Mouse (Mus musculus): Measurements from ENCODE around the gene Tmem185b.

The Tmem185b gene

DNA sequence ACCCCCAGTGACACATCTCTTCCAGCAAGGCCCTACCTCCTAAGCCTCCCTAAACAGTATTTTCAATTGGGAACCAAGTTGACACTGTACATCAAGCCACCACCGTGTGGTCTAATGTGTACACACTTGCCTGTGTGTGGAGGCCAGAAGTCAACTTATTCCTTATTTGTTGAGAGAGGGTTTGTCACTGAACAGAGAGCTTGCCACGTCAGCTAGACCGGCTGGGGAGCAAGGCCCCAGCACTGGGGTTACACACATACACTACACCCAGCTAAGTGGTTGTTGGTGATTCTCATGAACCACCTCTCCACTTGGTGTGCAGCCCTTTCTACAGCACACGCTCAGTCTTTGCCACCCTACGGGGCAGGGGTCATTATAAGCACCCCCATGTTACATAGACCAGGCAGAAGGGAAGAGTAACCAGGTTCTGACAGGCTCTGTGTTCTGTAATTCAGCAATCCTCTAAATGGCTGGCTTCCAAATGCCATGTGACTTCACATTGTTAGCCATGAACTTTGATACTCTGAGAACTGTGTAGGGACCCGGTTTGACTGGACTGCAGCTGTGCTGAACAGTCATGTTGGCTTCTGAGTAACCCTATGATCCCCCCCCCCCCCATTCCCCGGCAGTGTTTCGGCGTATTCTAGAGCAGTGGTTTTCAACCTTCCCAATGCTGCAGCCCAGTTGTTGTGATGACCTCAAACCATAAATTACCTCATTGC lies 15.0 kb downstream of the Tmem185b start:
- DNase-seq, result peak; percentile 70

DNA sequence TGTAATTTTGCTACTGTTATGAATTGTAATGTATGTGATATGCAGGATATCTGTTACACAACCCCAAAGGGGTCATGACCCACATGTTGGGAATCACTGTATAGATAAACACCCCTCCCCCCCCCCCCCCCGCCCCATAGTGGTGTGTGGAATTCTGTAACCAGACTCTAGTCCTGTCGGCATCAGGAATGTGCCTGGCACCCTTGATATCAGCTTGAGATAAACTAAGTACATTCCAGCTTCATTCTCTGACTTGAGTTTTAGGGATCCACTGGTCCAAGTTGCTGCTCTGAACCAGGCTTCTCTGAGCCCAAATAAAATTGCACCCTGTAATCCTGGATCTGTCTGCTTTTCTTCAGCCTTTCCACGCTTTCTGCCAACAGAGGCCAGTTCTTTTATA lies 15.6 kb downstream of the Tmem185b start:
- DNase-seq, result no peak

DNA sequence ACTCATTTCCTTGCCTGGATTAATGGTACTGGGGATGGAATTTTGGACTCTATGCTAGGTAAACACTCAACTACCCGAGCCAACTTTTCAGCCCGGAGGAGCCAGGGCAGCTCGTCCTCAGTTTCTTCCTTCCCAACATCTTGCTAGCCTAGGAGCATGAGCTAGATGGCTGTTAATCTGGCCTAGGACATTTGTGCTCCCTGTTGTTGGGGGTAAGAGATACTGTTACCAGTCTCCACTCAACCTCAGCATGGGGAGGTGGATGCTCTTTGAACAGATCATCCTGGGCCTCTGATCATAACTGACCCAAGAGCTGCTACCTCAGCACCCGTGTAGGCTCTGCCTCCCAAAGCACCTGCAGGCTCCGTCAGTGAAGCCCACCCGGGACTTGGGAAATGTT lies 17.4 kb downstream of the Tmem185b start:
- no peak for DNase-seq

DNA sequence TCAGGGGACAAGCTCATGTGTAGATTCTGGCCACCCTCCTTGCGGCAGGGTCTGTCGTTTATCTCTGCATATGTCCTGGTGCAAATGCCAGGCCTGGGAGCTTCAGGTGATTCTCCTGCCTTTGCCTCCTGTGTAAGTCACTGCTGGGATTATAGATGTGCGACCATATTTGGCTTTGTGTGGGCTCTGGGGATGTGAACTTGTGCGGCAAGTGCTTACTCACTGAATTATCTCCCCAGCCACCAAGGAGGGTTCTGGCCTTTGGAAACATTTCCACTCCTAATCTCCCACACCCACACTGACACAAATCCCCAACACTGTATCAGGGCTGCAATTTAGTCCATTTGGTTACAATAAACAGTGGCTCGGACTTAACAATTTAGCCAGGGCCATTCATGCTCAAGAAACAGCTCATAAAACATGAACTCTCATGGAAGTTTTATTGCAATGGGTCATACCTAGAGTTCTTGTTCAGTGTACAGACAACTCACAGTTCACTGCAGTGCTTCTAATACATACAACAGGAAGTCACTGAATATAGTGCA lies 18.7 kb downstream of the Tmem185b start:
- DNase-seq, result no peak

DNA sequence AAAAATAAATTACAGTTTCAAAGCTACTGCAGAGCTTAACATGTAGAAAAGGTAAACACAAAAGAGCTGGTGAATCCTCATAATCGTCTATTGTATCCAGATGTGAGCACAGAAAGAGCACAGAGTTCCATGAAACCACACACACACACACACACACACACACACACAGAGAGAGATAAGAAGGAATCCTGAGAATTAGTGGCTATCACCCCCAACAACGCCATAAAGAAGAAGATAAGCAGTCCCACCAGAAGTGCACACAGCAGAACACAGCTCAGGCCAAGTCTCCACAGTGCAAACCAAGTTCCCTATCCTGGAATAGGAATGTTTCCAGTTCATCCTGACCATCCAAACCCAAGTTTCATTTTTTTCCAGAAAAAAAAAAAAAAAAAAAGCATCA lies 19.2 kb downstream of the Tmem185b start:
- DNase-seq, result no peak

DNA sequence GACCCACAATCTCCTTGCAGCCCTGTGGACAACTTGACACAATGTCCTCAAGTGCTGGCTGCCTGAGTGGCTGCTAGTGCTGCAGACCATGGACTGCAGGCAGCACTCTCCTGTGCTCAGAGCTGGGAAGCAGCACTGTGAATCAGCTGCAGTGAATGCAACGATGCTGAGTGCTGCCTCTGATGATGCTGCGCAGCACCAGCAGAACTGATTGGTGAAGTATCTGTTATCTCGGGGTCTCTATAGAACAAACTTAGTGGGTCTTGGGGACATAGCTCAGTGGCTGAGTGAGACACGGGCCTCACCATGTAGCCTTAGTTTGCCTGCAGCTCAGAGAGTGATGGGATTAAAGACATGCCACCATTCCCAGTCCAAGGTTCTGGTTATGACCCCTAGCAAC lies 19.7 kb downstream of the Tmem185b start:
- no peak for DNase-seq

DNA sequence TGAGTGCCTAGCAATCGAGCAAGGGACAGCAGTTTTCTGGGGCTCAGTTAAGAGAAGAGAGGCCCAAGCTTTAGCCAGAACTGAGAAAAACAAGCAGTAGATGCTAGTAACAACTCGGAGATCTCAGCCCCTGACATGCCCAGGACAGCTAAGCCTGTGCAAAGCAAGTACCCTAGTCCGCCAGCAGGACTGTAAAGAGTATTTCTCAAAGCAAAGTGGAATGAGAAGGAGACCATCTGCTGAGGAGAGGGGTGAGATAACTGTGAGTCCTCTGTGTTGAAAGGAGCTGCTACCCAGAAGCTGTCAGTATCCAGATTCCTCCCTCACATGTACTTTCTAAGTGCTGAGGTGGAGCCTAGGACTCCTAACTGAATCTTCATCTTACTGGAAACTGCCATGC lies 20.5 kb downstream of the Tmem185b start:
- no peak for DNase-seq

DNA sequence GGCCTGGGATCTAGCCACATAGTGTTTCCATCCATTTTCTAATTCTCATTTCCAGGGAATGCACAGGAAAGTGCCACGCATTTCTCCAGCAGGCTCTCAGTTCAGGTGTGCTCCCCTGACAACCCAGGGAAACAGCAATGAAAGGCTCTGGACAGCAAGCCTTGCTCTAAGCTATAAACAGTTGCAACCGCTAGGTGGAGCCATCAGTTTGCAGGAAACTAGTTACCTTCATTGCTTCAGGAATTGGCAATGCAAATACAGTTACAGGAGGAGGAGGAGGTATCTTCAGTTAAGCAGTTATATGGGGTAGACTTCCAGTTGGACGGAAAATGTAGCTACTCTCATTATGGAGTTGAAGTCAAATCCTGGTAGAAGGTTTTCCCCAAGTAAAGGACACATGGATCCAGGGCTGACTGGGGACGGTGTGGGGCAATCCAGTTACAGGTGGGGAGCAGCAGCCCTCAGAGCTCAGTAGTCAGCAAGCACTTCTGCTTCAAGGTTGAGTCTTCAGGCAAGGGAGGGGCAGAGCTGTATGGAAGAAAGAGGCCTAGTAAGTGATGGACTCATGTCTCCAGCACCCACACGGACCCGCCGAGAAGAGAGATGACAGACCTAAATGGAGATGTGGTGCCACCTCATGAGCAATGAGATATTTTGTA lies 22.8 kb downstream of the Tmem185b start:
- peak; percentile 93 for DNase-seq

DNA sequence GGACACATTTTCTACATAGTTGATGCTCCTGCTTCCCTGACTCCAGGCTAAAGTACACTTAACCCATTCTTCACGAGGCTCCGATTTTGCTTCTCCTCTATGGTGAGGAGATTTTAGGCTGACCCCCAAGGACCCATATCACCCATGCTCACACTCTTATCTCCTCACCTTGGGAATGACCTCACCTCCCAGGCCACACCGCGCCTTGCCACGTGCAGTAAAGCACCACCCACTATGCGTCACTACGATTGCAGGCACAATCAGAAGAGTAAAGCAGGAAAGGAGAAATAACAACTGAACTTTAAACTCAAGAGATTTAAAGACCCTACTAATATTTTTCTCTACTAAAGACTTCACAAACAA lies 23.3 kb downstream of the Tmem185b start:
- DNase-seq, result no peak

DNA sequence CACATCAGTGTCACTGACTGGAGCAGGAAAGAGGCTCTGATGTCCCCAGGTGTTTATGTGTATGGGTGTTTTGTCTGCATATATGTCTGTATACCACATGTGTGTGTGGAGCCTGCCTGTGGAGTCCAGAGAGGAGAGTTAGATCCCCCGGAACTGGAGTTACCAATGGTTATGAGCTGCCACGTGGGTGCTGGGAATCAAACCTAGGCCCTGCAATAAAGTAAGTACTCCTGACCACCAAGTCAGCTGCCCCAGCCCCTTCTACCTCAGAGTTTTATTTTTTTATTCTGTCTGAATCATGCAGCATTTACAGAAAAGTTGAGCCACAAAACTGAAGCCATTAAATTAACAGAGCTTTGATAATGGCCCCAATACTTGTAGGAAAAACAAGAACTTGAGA lies 24.1 kb downstream of the Tmem185b start:
- DNase-seq, result no peak

DNA sequence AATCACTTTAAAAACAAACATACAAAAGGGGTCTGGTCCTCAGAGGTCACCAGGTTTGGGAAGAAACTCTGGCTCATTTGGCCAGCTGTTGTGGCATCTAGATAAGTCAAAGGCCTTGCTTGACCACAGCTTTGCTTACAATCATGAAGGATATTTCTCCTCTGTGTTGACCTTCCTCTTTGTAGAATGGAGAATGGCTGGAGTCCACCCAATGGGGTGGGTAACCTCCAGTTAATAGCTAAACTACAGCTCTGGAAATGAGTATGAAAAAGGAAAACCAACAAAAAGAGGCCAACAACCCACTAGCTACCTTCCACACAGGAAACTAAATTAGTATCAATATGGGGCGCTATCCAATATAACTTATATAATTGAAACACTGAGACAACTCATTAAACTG lies 25.7 kb downstream of the Tmem185b start:
- no peak for DNase-seq

DNA sequence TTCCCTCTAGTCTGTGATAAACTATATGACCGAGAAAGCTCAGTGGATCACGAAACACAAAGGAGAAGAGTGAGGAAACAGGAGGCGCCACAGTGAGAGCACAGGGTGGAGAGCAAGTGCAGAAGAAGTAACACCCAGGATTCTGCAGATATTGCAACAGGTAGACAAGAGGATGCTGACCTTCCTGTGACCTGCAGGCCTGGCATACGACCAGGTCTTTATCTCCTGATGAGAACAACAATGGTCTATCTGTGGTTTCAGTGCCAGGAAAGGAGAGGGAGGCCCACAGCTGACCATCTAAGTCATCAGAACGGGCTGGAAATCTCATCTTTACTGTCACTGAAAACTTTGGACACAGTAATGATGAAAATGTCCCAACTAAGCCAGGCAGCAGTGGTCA lies 29.7 kb downstream of the Tmem185b start:
- no peak for DNase-seq

DNA sequence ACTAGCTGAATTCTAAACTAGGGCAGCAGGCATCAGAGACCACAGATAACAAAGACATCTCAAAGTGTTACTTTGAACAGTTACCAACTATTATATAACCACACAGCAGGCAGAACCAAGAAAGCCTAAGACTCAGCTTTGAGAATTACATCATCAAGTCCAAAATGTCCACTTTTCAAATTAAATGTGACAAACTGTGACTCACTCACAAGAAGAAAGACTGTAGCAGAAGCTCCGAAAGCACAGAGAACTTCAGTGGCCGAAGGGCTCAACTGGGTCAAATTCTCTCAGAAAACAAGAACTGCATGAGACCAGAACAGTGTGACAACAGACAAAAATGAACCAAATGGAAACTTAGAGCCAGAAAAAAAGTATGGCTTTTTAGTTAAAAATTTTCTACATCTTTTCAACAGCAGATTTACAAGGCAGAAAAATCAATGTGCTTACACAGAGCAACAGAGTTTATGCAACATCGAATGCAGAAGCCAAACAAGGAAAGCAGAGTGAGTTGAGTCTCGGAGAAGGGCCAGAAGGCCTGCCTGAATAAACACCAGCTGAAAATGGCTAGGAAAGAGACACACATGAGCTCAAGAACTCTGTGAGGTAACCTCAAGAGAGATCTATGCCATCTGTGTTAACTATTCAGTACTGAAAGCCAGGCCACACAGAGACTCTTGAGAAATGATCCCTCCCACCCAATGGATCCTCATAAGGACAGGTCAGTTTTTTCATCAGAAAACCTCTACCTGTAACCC lies 31.9 kb downstream of the Tmem185b start:
- DNase-seq, result no peak

DNA sequence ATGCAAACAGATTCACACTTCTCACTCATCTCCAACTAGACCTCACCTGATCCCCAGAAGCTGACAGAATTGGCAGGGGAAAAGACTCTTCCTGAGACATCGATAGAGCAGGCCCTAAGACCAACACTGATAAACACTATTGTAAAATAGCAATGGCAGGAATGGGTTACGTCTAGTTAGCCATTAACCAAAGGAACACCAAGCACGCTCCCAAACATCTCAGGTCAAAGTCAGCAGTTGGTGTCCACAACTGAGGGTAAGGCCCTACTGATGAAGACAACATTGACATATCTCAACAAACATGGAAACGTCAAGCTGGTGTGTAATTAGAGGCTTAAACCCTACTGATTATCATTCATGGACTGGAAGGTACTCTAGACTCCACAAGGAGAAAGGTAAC lies 39.6 kb downstream of the Tmem185b start:
- no peak for DNase-seq

DNA sequence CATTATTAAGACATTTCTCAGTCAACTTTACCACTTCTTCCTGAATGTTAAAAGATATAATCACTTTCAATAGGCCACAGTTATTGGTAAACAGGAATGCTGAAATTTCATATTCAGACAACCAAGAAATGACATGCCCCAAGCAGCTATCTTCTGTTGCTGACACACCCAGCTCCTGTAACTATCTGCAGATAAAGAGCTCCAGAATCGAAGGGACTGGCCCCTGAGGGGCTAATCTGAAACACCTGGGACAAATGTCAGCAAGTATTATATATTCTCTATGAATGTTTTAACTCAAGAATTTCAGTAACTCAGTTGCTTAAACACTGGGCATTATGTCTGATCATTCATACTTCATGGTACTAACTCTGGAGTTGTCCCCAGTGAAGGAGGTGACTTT lies 44.2 kb downstream of the Tmem185b start:
- no peak for DNase-seq

All from kidney, postnatal 10 days (tissue).